Mouse (Mus musculus): ENCODE measurements around the gene Tac4. TPM values are rescaled to one million over a fixed set of nuclear protein-coding genes. Genes with fewer than 3 reads are reported as not detected.

Tac4 gene
- total RNA-seq (2014; rRNA removed) = not detected in 2 replicates
- not detected in 2 replicates for polyA plus RNA-seq (2012; rRNA removed)

DNA sequence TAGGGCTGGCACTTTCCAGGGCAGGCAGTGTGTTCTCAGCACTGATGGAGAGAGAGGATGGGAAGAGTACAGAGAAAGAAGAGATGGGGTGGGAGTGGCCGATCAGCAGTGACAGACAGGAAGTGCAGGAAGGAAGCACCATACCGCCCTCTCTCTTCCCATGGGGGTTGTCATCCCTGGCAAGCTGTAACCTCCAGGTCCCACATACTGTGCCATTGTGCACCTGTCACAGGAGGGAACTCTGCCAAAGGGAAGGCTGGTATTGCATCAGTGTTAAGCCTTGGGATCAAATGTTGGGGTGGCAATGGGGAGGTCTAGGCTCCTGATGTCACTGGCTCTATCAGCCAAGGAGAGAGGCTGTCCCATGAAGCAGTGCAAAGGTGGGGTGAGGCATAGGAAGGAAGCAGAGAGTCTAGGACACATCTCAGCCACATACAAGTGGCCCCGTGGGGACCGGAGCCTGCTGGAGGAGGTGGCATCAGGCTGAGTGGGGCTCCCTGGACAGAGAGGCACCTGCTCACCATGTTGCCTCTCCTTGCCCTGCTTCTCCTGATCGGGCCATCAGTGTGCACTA is at the start of gene Tac4:
Gene Tac4 (plus strand): TSS at position 352 of the 574 bp plus-strand sequence.
- H3K27me3 ChIP-seq (ENCODE audit: control insufficient read depth, insufficient read depth, low read length) = no peaks in the 10 kb centered on the region
- no peaks in the 10 kb centered on the region for H3K79me2 ChIP-seq (ENCODE audit: control insufficient read depth, insufficient read depth, low read length)
- TF ChIP-seq POLR2A (IDR thresholded peaks at IDR 0.05; ENCODE audit: extremely low read depth, insufficient read depth, low read length) = no peak
- TF ChIP-seq CTCF (IDR thresholded peaks at IDR 0.05; ENCODE audit: low read depth, low read length) = no peak
- H3K27ac ChIP-seq (replicated peaks; ENCODE audit: insufficient read depth, low read depth, low read length) = no peak within 1 kb of the TSS
- no peak within 1 kb of the TSS for H3K9ac ChIP-seq (ENCODE audit: low read depth, low read length)
- H3K4me1 ChIP-seq (ENCODE audit: control insufficient read depth, insufficient read depth, low read length) = peaks cover 3% of the 10 kb centered on the region
- no peak within 1 kb of the TSS for H3K4me3 ChIP-seq (ENCODE audit: insufficient read depth, low read depth, low read length)
- no peaks in the 10 kb centered on the region for H3K36me3 ChIP-seq (ENCODE audit: control insufficient read depth, insufficient read depth, low read length)
- DNase-seq (ENCODE audit: extremely low read depth, low read depth, low spot score) = no peak
- WGBS = 60% methylated on average over 5 of the region's 5 CpGs

DNA sequence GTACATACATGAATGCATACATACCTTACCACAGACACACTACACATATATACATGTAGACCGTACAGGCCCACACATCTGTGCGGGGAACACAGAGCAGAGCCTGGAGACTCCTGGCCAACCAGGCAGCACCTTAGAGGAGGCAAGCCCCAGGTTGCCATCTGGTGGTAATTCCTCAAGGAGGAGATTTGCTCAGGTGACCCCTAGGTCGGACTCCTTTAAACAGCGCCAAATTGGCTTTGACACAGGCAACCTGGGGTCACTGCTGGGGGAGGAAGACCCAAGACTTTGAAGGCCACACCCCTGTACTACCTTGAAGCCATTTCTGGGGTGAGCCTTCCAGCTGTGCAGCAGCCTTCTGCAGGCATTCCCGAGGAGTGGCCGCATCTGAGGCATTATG is 47.7 kb upstream of the Tac4 start:
- Histone ChIP-seq H3K36me3 (ENCODE audit: control insufficient read depth, insufficient read depth, low read length) (no peaks in the 10 kb centered on the region), H3K27ac (replicated peaks; ENCODE audit: insufficient read depth, low read depth, low read length) (no peak overlapping the region), H3K4me1 (ENCODE audit: control insufficient read depth, insufficient read depth, low read length) (peaks cover 3% of the 10 kb centered on the region; the same call in 1 of the 2 replicates), H3K79me2 (ENCODE audit: control insufficient read depth, insufficient read depth, low read length) (no peaks in the 10 kb centered on the region), H3K9ac (ENCODE audit: low read depth, low read length) (no peak overlapping the region), H3K4me3 (ENCODE audit: insufficient read depth, low read depth, low read length) (no peak overlapping the region), H3K27me3 (ENCODE audit: control insufficient read depth, insufficient read depth, low read length) (0 out of 2 replicates have a peak, but pooled peaks cover 2% of the 10 kb centered on the region)
- TF ChIP-seq POLR2A (IDR thresholded peaks at IDR 0.05; ENCODE audit: extremely low read depth, insufficient read depth, low read length) (no peak), CTCF (IDR thresholded peaks at IDR 0.05; ENCODE audit: low read depth, low read length) (peak; percentile 13; the same call in 1 of the 2 replicates)
- no peak for DNase-seq (ENCODE audit: extremely low read depth, low read depth, low spot score)
- 69% methylated on average over 6 of the region's 6 CpGs for WGBS

DNA sequence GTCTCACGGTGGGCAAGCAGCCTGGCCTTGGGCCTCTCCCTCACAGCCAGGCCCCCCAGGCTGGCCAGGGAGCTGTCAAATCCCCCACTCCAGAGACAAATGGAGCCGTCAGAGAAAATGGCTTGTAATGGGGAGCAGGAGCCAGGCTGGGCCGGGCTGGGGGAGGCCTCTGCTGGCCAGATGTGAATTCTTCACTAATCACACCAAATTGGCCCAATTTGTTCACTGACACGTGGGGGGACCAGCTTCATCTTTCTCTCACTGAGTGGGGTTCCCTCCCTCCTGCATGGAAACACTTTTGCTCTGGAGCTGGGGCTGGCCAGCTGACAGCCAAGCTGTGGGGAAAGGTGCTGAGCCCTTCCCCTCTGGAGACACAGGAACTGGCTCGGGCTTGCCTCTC is 47.0 kb upstream of the Tac4 start:
- no peak overlapping the region for H3K4me3 ChIP-seq (ENCODE audit: insufficient read depth, low read depth, low read length)
- H3K4me1 ChIP-seq (ENCODE audit: control insufficient read depth, insufficient read depth, low read length) = peaks cover 3% of the 10 kb centered on the region; the same call in 1 of the 2 replicates
- 43% methylated on average over 5 of the region's 5 CpGs for WGBS
- no peaks in the 10 kb centered on the region for H3K36me3 ChIP-seq (ENCODE audit: control insufficient read depth, insufficient read depth, low read length)
- TF ChIP-seq POLR2A (IDR thresholded peaks at IDR 0.05; ENCODE audit: extremely low read depth, insufficient read depth, low read length) (no peak), CTCF (IDR thresholded peaks at IDR 0.05; ENCODE audit: low read depth, low read length) (no peak)
- H3K27ac ChIP-seq (replicated peaks; ENCODE audit: insufficient read depth, low read depth, low read length) = no peak overlapping the region
- H3K27me3 ChIP-seq (ENCODE audit: control insufficient read depth, insufficient read depth, low read length) = 0 out of 2 replicates have a peak, but pooled peaks cover 2% of the 10 kb centered on the region
- DNase-seq (ENCODE audit: extremely low read depth, low read depth, low spot score) = no peak
- no peak overlapping the region for H3K9ac ChIP-seq (ENCODE audit: low read depth, low read length)
- H3K79me2 ChIP-seq (ENCODE audit: control insufficient read depth, insufficient read depth, low read length) = no peaks in the 10 kb centered on the region

DNA sequence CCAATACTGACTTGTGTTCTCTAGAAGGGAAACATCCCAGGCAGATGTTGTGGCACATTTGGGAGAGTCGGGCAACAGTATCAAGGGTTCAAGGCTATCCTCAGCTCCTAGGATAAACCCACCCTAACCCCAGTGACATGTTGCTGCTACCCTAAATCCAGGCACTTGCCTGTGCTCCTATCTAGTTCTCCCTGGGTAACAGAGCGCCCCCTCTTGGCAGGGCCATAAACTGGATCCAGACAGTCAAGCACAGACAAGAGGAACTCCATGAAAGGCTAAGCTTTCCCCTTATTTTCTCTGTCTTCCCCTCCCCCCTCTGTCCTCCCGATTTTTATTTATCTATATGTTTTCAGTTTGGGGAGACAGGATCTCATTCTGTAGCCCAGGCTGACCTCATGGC is 45.1 kb upstream of the Tac4 start:
- TF ChIP-seq CTCF (IDR thresholded peaks at IDR 0.05; ENCODE audit: low read depth, low read length) (peak; percentile 58), POLR2A (IDR thresholded peaks at IDR 0.05; ENCODE audit: extremely low read depth, insufficient read depth, low read length) (no peak)
- Histone ChIP-seq H3K79me2 (ENCODE audit: control insufficient read depth, insufficient read depth, low read length) (no peaks in the 10 kb centered on the region), H3K9ac (ENCODE audit: low read depth, low read length) (no peak overlapping the region), H3K4me1 (ENCODE audit: control insufficient read depth, insufficient read depth, low read length) (no peaks in the 10 kb centered on the region), H3K27ac (replicated peaks; ENCODE audit: insufficient read depth, low read depth, low read length) (no peak overlapping the region), H3K27me3 (ENCODE audit: control insufficient read depth, insufficient read depth, low read length) (no peaks in the 10 kb centered on the region), H3K4me3 (ENCODE audit: insufficient read depth, low read depth, low read length) (no peak overlapping the region), H3K36me3 (ENCODE audit: control insufficient read depth, insufficient read depth, low read length) (no peaks in the 10 kb centered on the region)
- 65% methylated on average over 3 of the region's 3 CpGs for WGBS
- DNase-seq (ENCODE audit: extremely low read depth, low read depth, low spot score) = no peak

DNA sequence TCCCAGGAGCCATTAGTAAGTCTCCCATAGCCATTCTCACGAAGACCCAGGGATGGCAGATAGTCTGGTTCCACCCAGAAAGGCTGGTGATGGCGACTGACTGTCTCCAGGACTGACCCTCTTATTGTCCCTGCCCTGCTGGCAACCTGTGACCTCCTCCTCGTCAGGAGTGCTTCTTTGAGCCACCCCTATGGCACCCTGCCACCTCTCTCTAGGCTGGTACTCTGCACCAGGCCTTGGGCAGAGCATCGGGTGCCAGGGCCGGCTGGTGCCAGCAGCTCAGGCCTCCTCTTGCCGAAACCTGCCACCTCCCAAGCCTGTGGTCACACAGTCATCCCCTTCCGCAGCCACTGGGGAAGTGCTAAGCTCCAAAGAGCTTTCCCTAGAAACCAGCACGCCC is 42.2 kb upstream of the Tac4 start:
- H3K27ac ChIP-seq (replicated peaks; ENCODE audit: insufficient read depth, low read depth, low read length) = no peak overlapping the region
- TF ChIP-seq POLR2A (IDR thresholded peaks at IDR 0.05; ENCODE audit: extremely low read depth, insufficient read depth, low read length) (no peak), CTCF (IDR thresholded peaks at IDR 0.05; ENCODE audit: low read depth, low read length) (no peak)
- no peaks in the 10 kb centered on the region for H3K79me2 ChIP-seq (ENCODE audit: control insufficient read depth, insufficient read depth, low read length)
- H3K36me3 ChIP-seq (ENCODE audit: control insufficient read depth, insufficient read depth, low read length) = no peaks in the 10 kb centered on the region
- peak; percentile 30 for DNase-seq (ENCODE audit: extremely low read depth, low read depth, low spot score)
- WGBS = 58% methylated on average over 8 of the region's 8 CpGs
- no peak overlapping the region for H3K4me3 ChIP-seq (ENCODE audit: insufficient read depth, low read depth, low read length)
- H3K27me3 ChIP-seq (ENCODE audit: control insufficient read depth, insufficient read depth, low read length) = peaks cover 2% of the 10 kb centered on the region
- H3K4me1 ChIP-seq (ENCODE audit: control insufficient read depth, insufficient read depth, low read length) = no peaks in the 10 kb centered on the region
- H3K9ac ChIP-seq (ENCODE audit: low read depth, low read length) = no peak overlapping the region

DNA sequence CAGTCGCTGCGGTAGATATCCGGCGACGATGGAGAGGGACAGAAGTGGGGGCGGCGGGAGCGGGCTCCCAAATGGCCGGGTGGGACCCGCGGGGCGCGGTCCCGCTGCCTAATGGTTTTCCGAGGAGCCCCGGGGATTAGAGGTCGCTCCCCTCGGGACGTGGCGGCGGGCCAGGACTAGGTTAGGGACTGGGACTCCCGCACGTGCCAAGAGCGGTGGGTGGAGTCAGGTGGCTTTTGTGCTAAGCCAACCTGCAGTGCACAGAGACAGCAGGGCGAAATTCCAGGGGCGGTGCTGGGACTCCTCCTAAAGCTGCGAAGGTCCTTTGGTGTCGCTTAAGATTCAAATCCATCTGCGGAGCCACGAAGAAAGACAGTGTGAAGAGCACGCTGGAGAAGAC is 37.9 kb upstream of the Tac4 start:
- DNase-seq (ENCODE audit: extremely low read depth, low read depth, low spot score) = peak; percentile 37
- Histone ChIP-seq H3K79me2 (ENCODE audit: control insufficient read depth, insufficient read depth, low read length) (no peaks in the 10 kb centered on the region), H3K4me3 (ENCODE audit: insufficient read depth, low read depth, low read length) (no peak overlapping the region), H3K27me3 (ENCODE audit: control insufficient read depth, insufficient read depth, low read length) (peaks cover 2% of the 10 kb centered on the region), H3K4me1 (ENCODE audit: control insufficient read depth, insufficient read depth, low read length) (no peaks in the 10 kb centered on the region), H3K9ac (ENCODE audit: low read depth, low read length) (no peak overlapping the region), H3K36me3 (ENCODE audit: control insufficient read depth, insufficient read depth, low read length) (no peaks in the 10 kb centered on the region), H3K27ac (replicated peaks; ENCODE audit: insufficient read depth, low read depth, low read length) (no peak overlapping the region)
- WGBS = 3% methylated on average over 31 of the region's 31 CpGs
- TF ChIP-seq POLR2A (IDR thresholded peaks at IDR 0.05; ENCODE audit: extremely low read depth, insufficient read depth, low read length) (no peak), CTCF (IDR thresholded peaks at IDR 0.05; ENCODE audit: low read depth, low read length) (no peak)
